Mouse (Mus musculus) G1E (cell line): Measurements from ENCODE around the gene Dip2b. TPM values are rescaled to one million over a fixed set of nuclear protein-coding genes. Genes with fewer than 3 reads are reported as not detected.

ENCODE experiments used
- ATAC-seq: 2 replicates; pipeline ENCODE4 v1.8.0; 2016; ENCODE audit warnings: mild to moderate bottlenecking; ENCODE audit not compliant: insufficient number of reproducible peaks, poor library complexity, low FRiP score, severe bottlenecking; ENCODE audit errors: extremely low read depth
- DNase-seq: peaks from one replicate; pipeline ENCODE4 v3.0.0; 2012; ENCODE audit warnings: low spot score
- H3K27me3 ChIP-seq: 2 replicates; pipeline ENCODE4 v1.6.1; 2012; ENCODE audit warnings: mild to moderate bottlenecking, low read length, inconsistent platforms; ENCODE audit not compliant: insufficient read depth
- H3K36me3 ChIP-seq: replicated peaks from 2 replicates; pipeline ENCODE3; 2012; ENCODE audit warnings: mild to moderate bottlenecking, inconsistent platforms
- H3K4me1 ChIP-seq: 2 replicates; pipeline ENCODE4 v1.6.1; 2012; ENCODE audit warnings: low read depth, low read length, inconsistent platforms, mixed read lengths; ENCODE audit not compliant: insufficient read depth
- H3K4me3 ChIP-seq: 2 replicates; pipeline ENCODE4 v1.5.1; 2012; ENCODE audit warnings: low read depth, mild to moderate bottlenecking, inconsistent platforms, low read length, moderate library complexity, mixed read lengths
- H3K9me3 ChIP-seq: replicated peaks from 2 replicates; pipeline ENCODE4 v1.6.1; 2012; ENCODE audit warnings: inconsistent platforms
- CTCF ChIP-seq: IDR thresholded peaks from 2 replicates; pipeline ENCODE4 v1.5.1; 2012; ENCODE audit warnings: low read depth, low read length, inconsistent platforms, mixed read lengths
- GATA1 ChIP-seq: IDR thresholded peaks from 2 replicates; pipeline ENCODE4 v1.6.1; 2012; ENCODE audit warnings: borderline replicate concordance, low read length, inconsistent platforms, mixed read lengths
- GATA2 ChIP-seq: IDR thresholded peaks from 2 replicates; pipeline ENCODE4 v1.6.1; 2012; ENCODE audit warnings: low read depth, low read length, inconsistent platforms, borderline replicate concordance
- POLR2AphosphoS5 ChIP-seq: IDR thresholded peaks from 2 replicates; pipeline ENCODE4 v1.6.1; 2012; ENCODE audit warnings: low read depth, low read length, inconsistent platforms; ENCODE audit not compliant: insufficient replicate concordance
- TAL1 ChIP-seq: conservative IDR thresholded peaks from 2 replicates; pipeline ENCODE4 v1.6.1; 2012; ENCODE audit warnings: low read depth, low read length, inconsistent platforms, mixed read lengths
- polyA plus RNA-seq: library from polyadenylated mRNA; stranded (reverse); fragments of >175 nt; gene quantifications from 2 replicates; pipeline ENCODE4 v1.2.3, GENCODE M21; 2012
- total RNA-seq, 2 experiments: library from RNA; stranded (forward) in 1 of 2; stranded (reverse) in 1 of 2; fragments of 200-1000 nt in 1 of 2; fragments of >200 nt in 1 of 2; fragmentation: Nextera tagmentation in 1 of 2; gene quantifications; 2 replicates each; pipeline ENCODE4 v1.2.3; 2014 to 2017

Dip2b gene
- total and polyA plus RNA-seq, 3 experiments, result 4.4 to 36.8 (median 21.8) TPM

DNA sequence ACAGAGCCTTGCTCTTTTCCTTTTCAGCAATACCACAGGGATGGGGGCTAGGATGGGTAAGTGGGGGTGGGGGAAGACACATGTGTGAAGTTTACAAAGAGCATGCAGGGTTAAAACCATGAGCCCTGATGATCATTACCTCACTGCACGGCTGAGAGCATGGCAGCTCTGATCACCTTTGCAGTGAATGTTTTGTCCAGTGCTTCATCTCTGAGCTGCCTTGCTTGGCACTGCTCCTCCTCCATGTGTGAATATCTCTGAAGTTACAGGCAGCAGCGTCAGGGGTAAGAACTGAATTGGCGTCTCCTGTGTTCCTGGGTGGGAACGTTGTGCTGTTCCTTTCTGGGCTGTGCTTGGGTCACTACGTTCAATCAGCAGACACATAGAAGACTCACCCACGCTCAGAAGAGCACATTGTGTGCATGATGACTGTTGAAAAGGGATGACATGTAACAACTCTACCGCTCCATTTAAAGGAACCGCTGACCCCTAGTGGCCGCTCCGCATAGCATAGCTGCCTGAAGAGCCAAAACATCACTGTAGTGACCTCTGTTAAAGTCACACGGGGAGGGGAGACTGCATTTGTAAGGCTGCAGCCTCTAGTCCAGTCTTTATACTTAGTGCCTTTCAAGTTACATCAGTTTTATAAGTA lies 88.1 kb downstream of the Dip2b start:
- DNase-seq (peak; percentile 58), ATAC-seq (0 out of 2 replicates have a peak, but pooled peaks have one; percentile 56)
- no peaks in the 10 kb centered on the region for H3K9me3 ChIP-seq
- H3K4me3 ChIP-seq, result no peak overlapping the region
- H3K27me3 ChIP-seq, result no peaks in the 10 kb centered on the region
- peaks cover 32% of the 10 kb centered on the region for H3K4me1 ChIP-seq
- no peak for TF ChIP-seq TAL1
- TF ChIP-seq CTCF, result peak; percentile 82; the same call in 1 of the 2 replicates
- peaks cover 52% of the 10 kb centered on the region for H3K36me3 ChIP-seq

- peaks cover 63% of the 10 kb centered on the region for H3K36me3 ChIP-seq
- no peak overlapping the region for H3K4me3 ChIP-seq
- DNase-seq, result no peak
- H3K4me1 ChIP-seq, result peaks cover 24% of the 10 kb centered on the region
- no peak for ATAC-seq
- TF ChIP-seq CTCF (no peak), GATA1 (no peak), GATA2 (no peak), POLR2AphosphoS5 (no peak), TAL1 (no peak)
- no peaks in the 10 kb centered on the region for H3K9me3 ChIP-seq
- no peaks in the 10 kb centered on the region for H3K27me3 ChIP-seq
These were observed 90.8 kb downstream of the Dip2b start for GRCm38 (mm10) chr15:100129151-100129790.

DNA sequence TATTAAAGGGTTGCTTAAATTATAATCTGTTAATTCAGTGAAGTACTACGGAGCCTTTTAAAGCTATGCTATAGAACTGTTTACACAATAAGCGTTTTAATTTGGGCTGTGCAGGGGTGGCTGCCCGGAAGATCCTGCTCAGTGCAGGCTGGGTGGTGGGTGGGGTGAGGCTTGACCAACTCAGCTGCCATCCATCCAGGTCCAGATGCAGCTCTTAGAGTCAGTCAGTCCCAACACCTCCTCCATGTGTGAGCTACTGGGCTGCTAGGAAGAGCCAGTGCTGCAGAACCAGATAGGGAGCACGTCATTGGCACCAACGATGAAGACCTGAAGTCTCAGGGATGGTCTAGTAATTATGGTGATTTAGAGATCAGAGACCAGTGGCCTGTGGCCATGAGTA lies 101.2 kb downstream of the Dip2b start:
- H3K36me3 ChIP-seq, result peaks cover 68% of the 10 kb centered on the region
- no peaks in the 10 kb centered on the region for H3K9me3 ChIP-seq
- no peaks in the 10 kb centered on the region for H3K4me1 ChIP-seq
- no peak overlapping the region for H3K4me3 ChIP-seq
- H3K27me3 ChIP-seq, result no peaks in the 10 kb centered on the region
- DNase-seq (no peak), ATAC-seq (no peak)
- no peak for TF ChIP-seq CTCF
- no peak for TF ChIP-seq GATA2
- TF ChIP-seq GATA1, result no peak
- TF ChIP-seq TAL1, result no peak
- TF ChIP-seq POLR2AphosphoS5, result no peak

DNA sequence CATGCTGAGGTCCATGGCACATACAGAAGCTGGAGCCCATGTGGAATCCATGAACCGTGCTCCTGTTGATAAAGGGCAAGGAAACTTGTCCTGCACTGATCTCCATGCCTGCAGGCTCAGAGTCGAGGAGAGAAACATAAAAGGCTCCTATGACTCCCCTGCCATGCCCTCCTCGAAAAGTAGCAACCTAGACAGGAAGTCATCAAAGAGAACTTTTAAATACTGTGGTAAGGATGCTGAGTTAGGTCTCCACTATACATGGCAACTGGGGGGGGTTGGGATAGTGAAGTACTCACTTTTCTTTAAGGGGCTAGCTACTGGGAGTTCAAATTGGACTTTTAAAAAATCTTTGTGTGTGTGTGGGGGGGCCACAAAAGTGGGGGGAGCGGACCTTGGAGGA lies 102.0 kb downstream of the Dip2b start:
- no peak for TF ChIP-seq CTCF
- no peak for TF ChIP-seq GATA2
- no peaks in the 10 kb centered on the region for H3K4me1 ChIP-seq
- ATAC-seq, result no peak
- H3K36me3 ChIP-seq, result peaks cover 67% of the 10 kb centered on the region
- DNase-seq, result no peak
- H3K27me3 ChIP-seq, result no peaks in the 10 kb centered on the region
- H3K4me3 ChIP-seq, result no peak overlapping the region
- H3K9me3 ChIP-seq, result no peaks in the 10 kb centered on the region

DNA sequence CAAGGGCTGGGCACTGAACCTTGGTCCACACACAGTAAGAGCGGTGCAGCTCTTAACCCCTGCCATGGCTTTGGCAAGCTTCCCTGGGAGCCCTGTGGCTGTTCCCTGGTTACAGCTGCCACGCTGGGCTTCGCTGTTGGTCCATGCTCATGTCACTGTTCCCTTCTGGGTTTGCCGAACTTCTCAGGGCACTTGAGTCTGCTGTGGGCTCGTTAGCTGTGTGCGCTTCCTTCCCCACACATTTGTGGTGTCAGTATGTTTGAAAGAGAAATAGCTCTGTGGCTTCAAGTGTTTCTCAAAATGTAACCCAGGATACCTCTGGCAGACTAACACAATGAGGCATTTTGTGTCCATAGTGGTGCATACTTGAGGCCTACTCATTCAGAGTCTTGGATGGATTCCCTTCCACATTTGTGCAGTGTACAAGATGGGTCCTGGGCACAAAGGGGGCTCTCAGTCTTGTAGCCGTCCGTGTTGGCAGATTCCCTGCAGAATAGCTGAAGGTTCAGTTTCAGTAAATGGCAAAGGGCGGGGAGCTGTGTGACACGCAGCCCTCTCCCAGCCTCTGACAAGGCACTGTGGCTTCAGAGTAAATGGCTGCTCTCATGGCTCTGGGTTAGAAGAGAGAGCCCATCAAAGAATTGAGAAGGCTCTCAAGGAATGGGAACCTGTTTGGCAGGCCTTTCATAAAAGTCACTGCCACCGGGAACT lies 104.8 kb downstream of the Dip2b start:
- H3K4me1 ChIP-seq, result no peaks in the 10 kb centered on the region
- TF ChIP-seq TAL1, result no peak
- TF ChIP-seq GATA2, result no peak
- no peak for TF ChIP-seq CTCF
- TF ChIP-seq POLR2AphosphoS5, result no peak
- no peak for TF ChIP-seq GATA1
- peaks cover 69% of the 10 kb centered on the region for H3K36me3 ChIP-seq
- ATAC-seq, result no peak
- H3K9me3 ChIP-seq, result no peaks in the 10 kb centered on the region
- H3K4me3 ChIP-seq, result no peak overlapping the region
- no peak for DNase-seq
- H3K27me3 ChIP-seq, result no peaks in the 10 kb centered on the region
